Mouse (Mus musculus) E14TG2a.4 (cell line): ENCODE data around the gene Ackr4.

Experiments
- CTCF ChIP-seq: conservative IDR thresholded peaks from 2 replicates; pipeline ENCODE4 v1.5.1; 2014; ENCODE audit warnings: low read length
- NANOG ChIP-seq: IDR thresholded peaks from 2 replicates; pipeline ENCODE4 v1.6.1; 2014; ENCODE audit warnings: borderline replicate concordance, low read length, mixed read lengths
- POU5F1 ChIP-seq: IDR thresholded peaks from 2 replicates; pipeline ENCODE4 v1.6.1; 2014; ENCODE audit warnings: low read length, borderline replicate concordance

DNA sequence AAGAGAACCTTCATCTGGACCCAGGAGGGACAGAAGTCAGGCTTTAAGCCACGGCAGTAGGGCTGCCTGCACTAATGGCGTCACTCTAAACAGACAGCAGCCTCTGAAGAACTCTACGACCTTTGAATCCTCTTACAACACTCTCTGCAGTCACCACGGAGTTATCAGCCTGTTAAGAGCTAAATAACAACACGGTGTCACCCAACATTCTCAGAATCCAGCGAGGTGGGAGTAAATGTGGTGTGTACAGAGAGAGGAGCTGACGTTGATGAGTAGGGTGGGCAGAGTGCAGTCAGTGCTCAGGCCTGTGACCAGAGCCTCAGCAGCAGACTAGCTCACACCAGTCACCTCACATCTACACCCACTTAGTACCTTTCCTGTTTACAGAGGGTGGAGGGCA lies 34.4 kb upstream of the Ackr4 start:
- TF ChIP-seq CTCF (no peak), NANOG (no peak), POU5F1 (no peak)
